Mouse (Mus musculus) heart, embryonic 14.5 days (tissue): ENCODE data around the gene Ccdc71. TPM values are rescaled to one million over a fixed set of nuclear protein-coding genes. Genes with fewer than 3 reads are reported as not detected.

Experiments used
- ATAC-seq: fragments of 200-750 bp; cut with Nextera tagmentation; 2 replicates; pipeline ENCODE4 v1.8.0; 2017; ENCODE audit warnings: low read depth, moderate TSS enrichment; ENCODE audit not compliant: insufficient number of reproducible peaks, insufficient read depth, low FRiP score
- H3K27ac ChIP-seq, 2 experiments: fragments of 200-500 bp in 1 of 2; fragments of 300-500 bp in 1 of 2; sonication (generic) in 1 of 2; replicated peaks in 1 of 2; 2 replicates each; pipeline ENCODE4 v1.5.1; 2012 to 2014; ENCODE audit warnings: low read depth in 2 of 2, low read length in 2 of 2, control low read depth in 1 of 2, mild to moderate bottlenecking in 1 of 2, mixed read lengths in 1 of 2; ENCODE audit not compliant: control insufficient read depth in 1 of 2, insufficient read depth in 1 of 2
- H3K27me3 ChIP-seq: fragments of 300-500 bp; sonication (generic); 2 replicates; pipeline ENCODE4 v1.6.1; 2014; ENCODE audit warnings: mild to moderate bottlenecking, low read length, control low read depth; ENCODE audit not compliant: control insufficient read depth, insufficient read depth
- H3K36me3 ChIP-seq: fragments of 300-500 bp; sonication (generic); 2 replicates; pipeline ENCODE4 v1.6.1; 2014; ENCODE audit warnings: mild to moderate bottlenecking, control low read depth, low read length, mixed read lengths; ENCODE audit not compliant: control insufficient read depth, insufficient read depth
- H3K4me1 ChIP-seq, 2 experiments: fragments of 200-500 bp in 1 of 2; fragments of 300-500 bp in 1 of 2; sonication (generic) in 1 of 2; 2 replicates each; pipeline ENCODE4 v1.6.1; 2012 to 2014; ENCODE audit warnings: low read length in 2 of 2, control low read depth in 1 of 2, mixed read lengths in 1 of 2; ENCODE audit not compliant: control insufficient read depth in 2 of 2, insufficient read depth in 2 of 2
- H3K4me2 ChIP-seq: fragments of 300-500 bp; sonication (generic); 2 replicates; pipeline ENCODE4 v1.6.1; 2014; ENCODE audit warnings: mild to moderate bottlenecking, low read length
- H3K4me3 ChIP-seq, 2 experiments: fragments of 200-500 bp in 1 of 2; fragments of 300-500 bp in 1 of 2; sonication (generic) in 1 of 2; 2 replicates each; pipeline ENCODE4 v1.5.1; 2012 to 2014; ENCODE audit warnings: low read length in 2 of 2, mild to moderate bottlenecking in 2 of 2, control low read depth in 1 of 2, low read depth in 1 of 2, moderate library complexity in 1 of 2; ENCODE audit not compliant: control insufficient read depth in 1 of 2, insufficient read depth in 1 of 2
- H3K9ac ChIP-seq: fragments of 300-500 bp; sonication (generic); 2 replicates; pipeline ENCODE4 v1.6.1; 2014; ENCODE audit warnings: mild to moderate bottlenecking, low read length
- H3K9me3 ChIP-seq: fragments of 300-500 bp; sonication (generic); 2 replicates; pipeline ENCODE4 v1.6.1; 2016; ENCODE audit warnings: low read length, control low read depth; ENCODE audit not compliant: control insufficient read depth
- whole genome bisulfite sequencing: fragments of 180-500 bp; shearing (Covaris S2); extraction: QIAGEN DNeasy Blood & Tissue Kit; methylation state at CpG from one replicate; pipeline ENCODE4 v1.1.7; 2014; 5-methylcytosine and 5-hydroxymethylcytosine counted together
- polyA plus RNA-seq: library from polyadenylated mRNA; unstranded; fragments of >200 nt; fragmentation: Nextera tagmentation; extraction: Ambion mirVana; gene quantifications from 2 replicates; pipeline ENCODE4 v1.2.1, GENCODE M21; 2014

Gene Ccdc71
- polyA plus RNA-seq, 1 experiment from 2014 or later = 31.0 TPM

DNA sequence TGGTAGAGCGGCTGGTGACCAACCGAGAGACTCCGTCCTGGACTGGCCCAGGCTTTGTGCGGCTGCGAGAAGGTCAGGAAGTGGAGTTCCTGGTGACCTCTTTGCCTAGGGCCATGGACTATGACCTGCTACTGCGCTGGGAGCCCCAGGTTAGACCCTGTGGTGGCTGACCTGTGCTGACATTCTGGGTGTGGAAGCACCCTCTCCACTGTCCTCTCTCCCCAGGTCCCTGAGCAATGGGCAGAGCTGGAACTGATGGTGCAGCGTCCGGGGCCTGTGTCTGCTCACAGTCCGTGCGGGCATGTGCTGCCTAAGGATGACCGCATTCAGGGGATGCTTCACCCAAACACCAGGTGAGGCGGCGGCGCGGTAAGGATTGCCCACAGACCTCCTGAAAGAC lies 23.7 kb downstream of the Ccdc71 start:
- Histone ChIP-seq H3K27ac (no peak overlapping the region), H3K9ac (no peak overlapping the region), H3K4me3 (no peak overlapping the region), H3K36me3 (peaks cover 77% of the 10 kb centered on the region), H3K27me3 (no peaks in the 10 kb centered on the region), H3K4me1 (peaks cover 25 to 27% of the 10 kb centered on the region in 2 experiments), H3K4me2 (no peak overlapping the region), H3K9me3 (no peaks in the 10 kb centered on the region)
- WGBS = 94% methylated on average over 15 of the region's 15 CpGs
- no peak for ATAC-seq

GRCm38 (mm10) chr9:108485301-108485875 lies 25.1 kb downstream of the Ccdc71 start:
- WGBS = 92% methylated on average over 19 of the region's 19 CpGs
- H3K9ac ChIP-seq = no peak overlapping the region
- peaks cover 91% of the 10 kb centered on the region for H3K36me3 ChIP-seq
- no peak for ATAC-seq
- peaks cover 17 to 22% of the 10 kb centered on the region in 2 experiments for H3K4me1 ChIP-seq
- H3K4me3 ChIP-seq = no peak overlapping the region
- H3K27ac ChIP-seq = no peak overlapping the region
- no peaks in the 10 kb centered on the region for H3K27me3 ChIP-seq
- H3K4me2 ChIP-seq = no peak overlapping the region
- H3K9me3 ChIP-seq = no peaks in the 10 kb centered on the region

DNA sequence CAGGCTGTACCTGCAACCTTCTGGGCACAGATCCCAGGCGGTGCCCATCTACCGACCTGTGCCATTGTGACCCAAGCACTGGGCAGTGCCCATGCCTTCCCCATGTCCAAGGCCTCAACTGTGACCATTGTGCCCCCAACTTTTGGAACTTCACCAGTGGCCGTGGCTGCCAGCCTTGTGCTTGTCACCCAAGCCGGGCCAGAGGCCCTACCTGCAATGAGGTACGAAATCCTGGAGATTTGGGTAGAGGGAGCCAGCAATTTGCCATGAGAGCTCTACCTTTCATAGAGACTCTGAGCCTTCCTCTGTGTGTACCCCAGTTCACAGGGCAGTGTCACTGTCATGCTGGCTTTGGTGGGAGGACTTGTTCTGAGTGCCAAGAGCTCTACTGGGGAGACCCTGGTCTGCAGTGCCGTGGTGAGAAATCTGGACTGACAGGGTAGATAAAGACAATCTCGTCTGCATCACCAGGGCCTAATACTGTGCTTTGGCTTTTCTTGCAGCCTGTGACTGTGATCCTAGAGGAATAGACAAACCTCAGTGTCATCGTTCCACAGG lies 26.7 kb downstream of the Ccdc71 start:
- Histone ChIP-seq H3K9ac (no peak overlapping the region), H3K27me3 (no peaks in the 10 kb centered on the region), H3K27ac (no peak overlapping the region), H3K4me3 (no peak overlapping the region), H3K4me1 (peaks cover 6 to 8% of the 10 kb centered on the region in 2 experiments), H3K36me3 (peaks cover 85% of the 10 kb centered on the region), H3K4me2 (no peak overlapping the region), H3K9me3 (no peaks in the 10 kb centered on the region)
- WGBS = 89% methylated on average over 8 of the region's 8 CpGs
- ATAC-seq = no peak

DNA sequence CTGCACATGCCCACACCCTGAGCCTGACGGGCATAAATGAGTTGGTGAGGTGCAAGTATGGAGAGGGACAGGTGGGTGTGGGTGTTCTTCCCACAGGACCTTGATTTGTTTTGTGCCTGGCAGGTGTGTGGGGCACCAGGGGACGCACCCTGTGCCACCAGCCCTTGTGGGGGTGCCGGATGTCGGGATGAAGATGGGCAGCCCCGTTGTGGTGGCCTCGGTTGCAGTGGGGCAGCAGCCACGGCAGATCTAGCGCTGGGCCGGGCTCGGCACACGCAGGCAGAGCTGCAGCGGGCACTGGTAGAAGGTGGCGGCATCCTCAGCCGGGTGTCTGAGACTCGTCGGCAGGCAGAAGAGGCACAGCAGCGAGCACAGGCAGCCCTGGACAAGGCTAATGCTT lies 28.1 kb downstream of the Ccdc71 start:
- WGBS = 90% methylated on average over 17 of the region's 17 CpGs
- Histone ChIP-seq H3K4me2 (no peak overlapping the region), H3K27ac (no peak overlapping the region), H3K9me3 (no peaks in the 10 kb centered on the region), H3K4me1 (peaks cover 10% of the 10 kb centered on the region in 2 experiments), H3K27me3 (no peaks in the 10 kb centered on the region), H3K9ac (no peak overlapping the region), H3K4me3 (no peak overlapping the region), H3K36me3 (peaks cover 85% of the 10 kb centered on the region)
- no peak for ATAC-seq

DNA sequence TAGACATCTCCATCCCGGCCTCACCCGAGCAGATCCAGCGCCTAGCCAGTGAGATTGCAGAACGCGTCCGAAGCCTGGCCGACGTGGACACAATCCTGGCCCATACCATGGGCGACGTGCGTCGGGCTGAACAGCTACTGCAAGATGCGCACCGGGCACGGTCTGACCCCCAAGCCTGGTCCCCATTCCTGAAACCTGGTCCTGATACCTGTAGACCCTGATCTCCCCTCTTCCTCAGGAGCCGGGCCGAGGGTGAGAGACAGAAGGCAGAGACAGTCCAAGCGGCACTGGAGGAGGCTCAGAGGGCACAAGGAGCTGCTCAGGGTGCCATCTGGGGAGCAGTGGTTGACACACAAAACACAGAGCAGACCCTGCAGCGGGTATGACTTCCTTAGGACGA lies 28.9 kb downstream of the Ccdc71 start:
- Histone ChIP-seq H3K36me3 (peaks cover 85% of the 10 kb centered on the region), H3K4me1 (peaks cover 10% of the 10 kb centered on the region in 2 experiments), H3K4me3 (no peak overlapping the region), H3K9ac (no peak overlapping the region), H3K27ac (peak overlapping the region in 1 of 2 experiments; percentile 99; a peak in 1 of 4 replicates), H3K4me2 (no peak overlapping the region), H3K9me3 (no peaks in the 10 kb centered on the region), H3K27me3 (no peaks in the 10 kb centered on the region)
- 93% methylated on average over 20 of the region's 20 CpGs for WGBS
- ATAC-seq = no peak

DNA sequence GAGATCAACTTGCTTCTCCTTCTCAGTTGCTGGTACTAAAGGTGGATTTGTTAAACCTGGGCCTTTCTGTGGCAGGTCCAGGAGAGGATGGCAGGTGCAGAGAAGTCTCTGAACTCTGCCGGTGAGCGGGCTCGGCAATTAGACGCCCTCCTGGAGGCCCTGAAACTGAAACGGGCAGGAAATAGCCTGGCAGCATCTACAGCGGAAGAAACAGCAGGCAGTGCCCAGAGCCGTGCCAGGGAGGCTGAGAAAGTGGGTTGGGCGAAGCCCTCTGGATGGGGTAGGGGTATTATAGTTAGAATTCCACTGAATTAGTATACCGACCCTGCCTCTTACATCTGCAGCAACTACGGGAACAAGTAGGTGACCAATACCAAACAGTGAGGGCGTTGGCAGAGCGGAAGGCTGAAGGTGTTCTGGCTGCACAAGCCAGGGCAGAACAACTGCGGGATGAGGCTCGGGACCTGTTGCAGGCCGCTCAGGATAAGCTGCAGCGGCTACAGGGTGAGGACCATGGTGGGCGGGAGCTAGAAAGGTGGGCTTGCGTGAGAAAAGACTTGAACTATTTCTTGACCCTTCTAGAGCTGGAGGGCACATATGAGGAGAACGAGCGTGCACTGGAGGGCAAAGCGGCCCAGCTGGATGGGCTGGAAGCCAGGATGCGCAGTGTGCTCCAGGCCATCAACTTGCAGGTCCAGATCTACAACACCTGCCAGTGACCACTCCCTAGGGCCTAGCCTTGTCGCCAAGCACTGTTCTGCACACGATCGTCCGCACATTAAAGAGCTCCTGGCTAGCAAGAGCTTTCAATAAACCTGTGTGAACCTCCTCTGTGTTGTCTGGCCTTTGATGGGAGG lies 29.6 kb downstream of the Ccdc71 start:
- H3K9me3 ChIP-seq = no peaks in the 10 kb centered on the region
- peak overlapping the region; percentile 99 for H3K9ac ChIP-seq
- peaks cover 86% of the 10 kb centered on the region for H3K36me3 ChIP-seq
- H3K27me3 ChIP-seq = no peaks in the 10 kb centered on the region
- H3K4me2 ChIP-seq = peak overlapping the region; percentile 73
- peak overlapping the region; percentile 97 to 99 for H3K27ac ChIP-seq
- H3K4me3 ChIP-seq = peak overlapping the region; percentile 96 to 99
- ATAC-seq = peak; percentile 16; the same call in 1 of the 2 replicates
- H3K4me1 ChIP-seq = peaks cover 10% of the 10 kb centered on the region in 2 experiments
- WGBS = 70% methylated on average over 26 of the region's 26 CpGs

- no peaks in the 10 kb centered on the region for H3K27me3 ChIP-seq
- WGBS = under 1% methylated on average over 69 of the region's 69 CpGs
- H3K27ac ChIP-seq = peak within 1 kb of the TSS; percentile 97 to 99
- peaks cover 10% of the 10 kb centered on the region in 2 experiments for H3K4me1 ChIP-seq
- H3K36me3 ChIP-seq = peaks cover 86% of the 10 kb centered on the region
- H3K4me2 ChIP-seq = peak within 1 kb of the TSS; percentile 73
- no peaks in the 10 kb centered on the region for H3K9me3 ChIP-seq
- peak; percentile 85 for ATAC-seq
- H3K9ac ChIP-seq = peak within 1 kb of the TSS; percentile 99
- peak within 1 kb of the TSS; percentile 96 to 99 for H3K4me3 ChIP-seq
Measured at GRCm38 (mm10) chr9:108490559-108491285, 30.4 kb downstream of the Ccdc71 start, which contains the start of gene Usp19. Gene Usp19, plus strand, starts transcription at chr9:108490602.
